Mouse (Mus musculus): ENCODE results near the gene Rab40c. TPM values are rescaled to one million over a fixed set of nuclear protein-coding genes. Genes with fewer than 3 reads are reported as not detected.

The Rab40c gene
- total and polyA plus RNA-seq, 3 experiments, result 3.7 to 23.2 TPM; not detected in 1

DNA sequence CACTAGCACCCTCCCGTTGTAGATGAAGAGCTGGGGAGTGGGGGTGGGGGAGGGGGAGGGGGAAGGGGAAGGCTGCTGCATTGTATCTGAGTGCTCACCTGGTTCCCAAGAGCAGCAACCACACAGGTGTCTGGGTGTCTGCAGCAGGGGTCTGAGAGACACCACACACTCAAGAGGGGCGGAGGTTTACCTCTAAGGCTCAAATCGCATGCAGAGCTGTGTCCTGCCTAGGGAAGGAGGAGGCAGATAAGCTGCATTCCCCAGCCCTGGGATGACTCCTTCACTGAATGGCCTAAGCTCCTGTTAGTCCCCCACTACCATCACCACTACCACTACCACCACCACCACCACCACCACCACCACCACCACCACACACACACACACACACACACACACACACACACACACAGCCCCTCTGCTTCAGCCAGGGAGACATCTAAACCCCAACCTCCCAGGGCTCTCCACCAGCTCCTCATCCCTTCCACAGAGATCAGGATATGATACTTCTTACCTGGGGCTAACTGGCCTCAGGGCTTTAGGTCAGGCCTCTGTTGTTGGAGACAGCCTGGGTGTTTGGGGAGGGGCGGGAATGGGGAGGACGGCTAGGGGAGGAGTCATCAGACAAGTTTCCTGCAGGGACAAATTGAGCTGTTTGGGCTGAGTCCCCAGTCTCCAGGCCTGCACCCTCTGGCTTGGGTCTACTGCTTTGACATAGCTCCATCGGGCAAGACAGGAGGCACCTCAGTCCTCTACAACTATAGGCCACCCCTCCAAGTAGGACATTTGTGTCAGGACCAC is 25.0 kb upstream of the Rab40c start, which contains the start of the genes Pigq and Nhlrc4:
Pigq (minus strand) TSS at position 571 of the 798 bp plus-strand sequence.
Nhlrc4 (minus strand) TSS at position 596 of the 798 bp plus-strand sequence.
- Histone ChIP-seq H3K9me3 (replicated peaks; ENCODE audit: insufficient read depth, low read length) (no peaks in the 10 kb centered on the region), H3K36me3 (ENCODE audit: control insufficient read depth in 1 of 2, insufficient read depth in 2 of 2, low read length in 2 of 2) (peaks cover 0 to 17% of the 10 kb centered on the region in 2 experiments; a peak in 2 of 4 replicates), H3K27me3 (ENCODE audit: control insufficient read depth in 1 of 2, insufficient read depth in 2 of 2, low read length in 2 of 2) (no peaks in the 10 kb centered on the region), H3K4me1 (ENCODE audit: control insufficient read depth in 1 of 2, insufficient read depth in 2 of 2, low read length in 2 of 2) (peaks cover 10 to 30% of the 10 kb centered on the region in 2 experiments), H3K79me2 (ENCODE audit: control insufficient read depth, insufficient read depth, low read length, poor library complexity) (peaks cover 25% of the 10 kb centered on the region), H3K9ac (ENCODE audit: control insufficient read depth, low read depth, low read length, poor library complexity, severe bottlenecking) (no peak within 1 kb of the TSS), H3K27ac (ENCODE audit: control insufficient read depth, low read depth, low read length) (peak within 1 kb of the TSS; percentile 95), H3K4me3 (ENCODE audit: control insufficient read depth in 1 of 2, insufficient read depth in 1 of 2, low read depth in 2 of 2, low read length in 2 of 2) (no peak within 1 kb of the TSS)
- TF ChIP-seq JUND (IDR thresholded peaks at IDR 0.05; ENCODE audit: low read depth, low read length), result no peak
- TF ChIP-seq BHLHE40 (IDR thresholded peaks at IDR 0.05; ENCODE audit: borderline replicate concordance, low read depth, low read length), result no peak
- TF ChIP-seq TCF12 (IDR thresholded peaks at IDR 0.05; ENCODE audit: low read depth, low read length), result no peak
- no peak for TF ChIP-seq GABPA (IDR thresholded peaks at IDR 0.05; ENCODE audit: low read depth, low read length)
- no peak for TF ChIP-seq ELF1 (IDR thresholded peaks at IDR 0.05; ENCODE audit: low read depth, low read length)
- no peak for TF ChIP-seq MXI1 (IDR thresholded peaks at IDR 0.05; ENCODE audit: low read depth, low read length)
- TF ChIP-seq MYC (IDR thresholded peaks at IDR 0.05; ENCODE audit: low read depth, low read length), result no peak
- DNase-seq (ENCODE audit: low read depth, low spot score), result no peak

DNA sequence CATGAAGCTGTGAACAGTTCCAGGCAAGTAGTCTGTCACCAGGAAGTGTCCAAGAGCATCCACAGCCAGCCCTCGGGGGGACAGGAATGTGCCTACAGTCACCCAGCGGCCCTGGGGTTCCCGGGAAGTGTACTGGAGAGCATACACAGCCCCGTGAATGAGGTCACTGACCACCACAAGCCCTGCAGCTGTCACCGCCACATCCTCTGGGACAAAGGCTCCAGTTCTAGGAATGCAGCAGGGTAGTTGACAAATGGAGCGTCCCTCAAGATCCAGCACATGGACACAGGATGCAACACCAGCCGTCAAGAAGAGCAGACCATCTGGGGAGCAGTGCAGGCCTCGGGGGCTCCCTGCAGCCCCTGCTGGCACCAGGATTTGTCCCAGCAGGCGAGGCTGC is 24.2 kb upstream of the Rab40c start:
- Histone ChIP-seq H3K79me2 (ENCODE audit: control insufficient read depth, insufficient read depth, low read length, poor library complexity) (peaks cover 27% of the 10 kb centered on the region), H3K4me3 (ENCODE audit: control insufficient read depth in 1 of 2, insufficient read depth in 1 of 2, low read depth in 2 of 2, low read length in 2 of 2) (no peak overlapping the region; a peak in 1 of 4 replicates), H3K27me3 (ENCODE audit: control insufficient read depth in 1 of 2, insufficient read depth in 2 of 2, low read length in 2 of 2) (no peaks in the 10 kb centered on the region), H3K9ac (ENCODE audit: control insufficient read depth, low read depth, low read length, poor library complexity, severe bottlenecking) (peak overlapping the region; percentile 56), H3K36me3 (ENCODE audit: control insufficient read depth in 1 of 2, insufficient read depth in 2 of 2, low read length in 2 of 2) (peaks cover 0 to 17% of the 10 kb centered on the region in 2 experiments; a peak in 3 of 4 replicates), H3K27ac (ENCODE audit: control insufficient read depth, low read depth, low read length) (peak overlapping the region; percentile 95), H3K4me1 (ENCODE audit: control insufficient read depth in 1 of 2, insufficient read depth in 2 of 2, low read length in 2 of 2) (peaks cover 10 to 30% of the 10 kb centered on the region in 2 experiments), H3K9me3 (replicated peaks; ENCODE audit: insufficient read depth, low read length) (no peaks in the 10 kb centered on the region)
- DNase-seq (ENCODE audit: low read depth, low spot score), result no peak
- no peak for TF ChIP-seq E2F4 (IDR thresholded peaks at IDR 0.05; ENCODE audit: borderline replicate concordance, low read depth, low read length)
- TF ChIP-seq NRF1 (IDR thresholded peaks at IDR 0.05; ENCODE audit: insufficient read depth, low read depth, low read length, poor library complexity, severe bottlenecking), result no peak
- TF ChIP-seq GATA1 (IDR thresholded peaks at IDR 0.05; ENCODE audit: low read depth, low read length), result no peak
- TF ChIP-seq POLR2A (IDR thresholded peaks at IDR 0.05; ENCODE audit: control insufficient read depth in 1 of 2, insufficient read depth in 1 of 2, low read depth in 1 of 2, low read length in 2 of 2, poor library complexity in 1 of 2), result no peak
- no peak for TF ChIP-seq ZC3H11A (IDR thresholded peaks at IDR 0.05; ENCODE audit: low read depth, low read length)
- TF ChIP-seq RCOR1 (IDR thresholded peaks at IDR 0.05; ENCODE audit: low read depth, low read length), result no peak
- TF ChIP-seq MAFK (IDR thresholded peaks at IDR 0.05; ENCODE audit: borderline replicate concordance, low read depth, low read length), result no peak
- no peak for TF ChIP-seq MAZ (IDR thresholded peaks at IDR 0.05; ENCODE audit: low read depth, low read length)
- no peak for TF ChIP-seq GABPA (IDR thresholded peaks at IDR 0.05; ENCODE audit: low read depth, low read length)
- no peak for TF ChIP-seq CHD2 (IDR thresholded peaks at IDR 0.05; ENCODE audit: low read length)
- no peak for TF ChIP-seq MYC (IDR thresholded peaks at IDR 0.05; ENCODE audit: low read depth, low read length)

All from MEL (cell line).